Mouse (Mus musculus): ENCODE measurements around the gene Kbtbd4. TPM values are rescaled to one million over a fixed set of nuclear protein-coding genes. Genes with fewer than 3 reads are reported as not detected.

The Kbtbd4 gene
- polyA plus RNA-seq, 1 experiment: 13.2 TPM

Other genes with a start within 250 kb of the Kbtbd4 start
- 2.5 and 10.1 TPM in 2 replicates for gene Nup160, start 227.5 kb upstream of the Kbtbd4 start, polyA plus RNA-seq (2012; ENCODE audit: insufficient read depth, insufficient read length, missing spikeins)
- 8.2 and 14.7 TPM in 2 replicates for gene Fnbp4, start 159.4 kb upstream of the Kbtbd4 start, polyA plus RNA-seq (2012; ENCODE audit: insufficient read depth, insufficient read length, missing spikeins)
- gene Agbl2, start 122.0 kb upstream of the Kbtbd4 start, polyA plus RNA-seq (2012; ENCODE audit: insufficient read depth, insufficient read length, missing spikeins): 0.87 and 1.3 TPM in 2 replicates
- gene Mtch2, start 57.6 kb upstream of the Kbtbd4 start, polyA plus RNA-seq (2012; ENCODE audit: insufficient read depth, insufficient read length, missing spikeins): 906 and 910 TPM in 2 replicates
- gene C1qtnf4, start 18.9 kb upstream of the Kbtbd4 start, polyA plus RNA-seq (2012; ENCODE audit: insufficient read depth, insufficient read length, missing spikeins): 1.6 and 1.8 TPM in 2 replicates
- gene Ndufs3, start 87 bp downstream of the Kbtbd4 start, polyA plus RNA-seq (2012; ENCODE audit: insufficient read depth, insufficient read length, missing spikeins): 871 and 1,187 TPM in 2 replicates
- gene Celf1, start 35.6 kb downstream of the Kbtbd4 start, polyA plus RNA-seq (2012; ENCODE audit: insufficient read depth, insufficient read length, missing spikeins): 42.6 and 48.6 TPM in 2 replicates
- 0.71 and 2.3 TPM in 2 replicates for gene Rapsn, start 130.9 kb downstream of the Kbtbd4 start, polyA plus RNA-seq (2012; ENCODE audit: insufficient read depth, insufficient read length, missing spikeins)
- gene Psmc3, start 149.3 kb downstream of the Kbtbd4 start, polyA plus RNA-seq (2012; ENCODE audit: insufficient read depth, insufficient read length, missing spikeins): 157 and 167 TPM in 2 replicates
- 22.4 and 24.6 TPM in 2 replicates for gene Slc39a13, start 165.7 kb downstream of the Kbtbd4 start, polyA plus RNA-seq (2012; ENCODE audit: insufficient read depth, insufficient read length, missing spikeins)
- 7.6 and 9.3 TPM in 2 replicates for gene Spi1, start 177.7 kb downstream of the Kbtbd4 start, polyA plus RNA-seq (2012; ENCODE audit: insufficient read depth, insufficient read length, missing spikeins)
- gene Mybpc3, start 213.4 kb downstream of the Kbtbd4 start, polyA plus RNA-seq (2012; ENCODE audit: insufficient read depth, insufficient read length, missing spikeins): not detected in 2 replicates